Comparison of ENCODE assay signal across 9 mouse cellular contexts in genomic region chr10:13375820-13376219, GRCm38 (mm10).
DNase-seq lines count a peak whose midpoint lies in the region; ATAC-seq and TF ChIP-seq lines count a peak whose summit lies in the region.
"Had no signal": no experiment of that assay in that cellular context is flagged by ENCODE, and none has a peak within 500 bp of the region (broad histone marks: within the 10 kb centered on the region; RNA-seq: fewer than 3 reads in every experiment).

No protein-coding gene starts in this region.

- 40% methylated on average over 3 of the region's 3 CpGs for WGBS in heart, embryonic 13.5 days
- 19% methylated on average over 3 of the region's 3 CpGs for WGBS in embryonic facial prominence, embryonic 13.5 days
- 7% methylated on average over 3 of the region's 3 CpGs for WGBS in kidney, postnatal 0 days
- WGBS in midbrain, embryonic 10.5 days: 77% methylated on average over 3 of the region's 3 CpGs
- WGBS in forebrain, embryonic 15.5 days: 37% methylated on average over 3 of the region's 3 CpGs

- TF ChIP-seq CTCF in kidney, postnatal 0 days (IDR thresholded peaks at IDR 0.05; ENCODE audit: low read depth): peak; percentile 27; the same call in 1 of the 2 replicates

- H3K4me1 ChIP-seq in heart, embryonic 13.5 days: peaks cover 40% of the 10 kb centered on the region
- peaks cover 26% of the 10 kb centered on the region for H3K4me1 ChIP-seq in embryonic facial prominence, embryonic 13.5 days
- peaks cover 15% of the 10 kb centered on the region for H3K4me1 ChIP-seq in kidney, postnatal 0 days (replicated peaks; ENCODE audit: insufficient read depth, low read length)
- 0 out of 2 replicates have a peak, but pooled peaks cover 3% of the 10 kb centered on the region for H3K4me1 ChIP-seq in midbrain, embryonic 10.5 days
- H3K4me1 ChIP-seq in forebrain, embryonic 15.5 days: no peaks in the 10 kb centered on the region; the same call in 1 of the 2 replicates

- no peaks in the 10 kb centered on the region for H3K36me3 ChIP-seq in heart, embryonic 13.5 days
- no peaks in the 10 kb centered on the region for H3K36me3 ChIP-seq in embryonic facial prominence, embryonic 13.5 days
- H3K36me3 ChIP-seq in kidney, postnatal 0 days (ENCODE audit: insufficient read depth, low read length): no peaks in the 10 kb centered on the region
- no peaks in the 10 kb centered on the region for H3K36me3 ChIP-seq in midbrain, embryonic 10.5 days
- H3K36me3 ChIP-seq in forebrain, embryonic 15.5 days: no peaks in the 10 kb centered on the region
- H3K36me3 ChIP-seq: G1E had no signal

- H3K4me3 ChIP-seq in heart, embryonic 13.5 days: no peak overlapping the region
- no peak overlapping the region for H3K4me3 ChIP-seq in embryonic facial prominence, embryonic 13.5 days
- no peak overlapping the region for H3K4me3 ChIP-seq in kidney, postnatal 0 days (replicated peaks; ENCODE audit: low read depth, low read length)
- H3K4me3 ChIP-seq in midbrain, embryonic 10.5 days: no peak overlapping the region
- no peak overlapping the region for H3K4me3 ChIP-seq in forebrain, embryonic 15.5 days

- no peak for DNase-seq in heart, adult 9 months (ENCODE audit: low spot score in 2 of 2)
- peak; percentile 81 for DNase-seq in kidney, postnatal 0 days (ENCODE audit: low spot score)
- no peak for DNase-seq in midbrain, embryonic 10.5 days (ENCODE audit: low spot score)
- DNase-seq in right cerebral cortex, adult 18-20 months: no peak

- no peaks in the 10 kb centered on the region for H3K27me3 ChIP-seq in heart, embryonic 13.5 days (replicated peaks)
- H3K27me3 ChIP-seq in embryonic facial prominence, embryonic 13.5 days: no peaks in the 10 kb centered on the region
- H3K27me3 ChIP-seq in kidney, postnatal 0 days (ENCODE audit: insufficient read depth, low read length): no peaks in the 10 kb centered on the region
- H3K27me3 ChIP-seq in midbrain, embryonic 10.5 days (ENCODE audit: low read depth, poor library complexity, severe bottlenecking): no peaks in the 10 kb centered on the region
- no peaks in the 10 kb centered on the region for H3K27me3 ChIP-seq in forebrain, embryonic 15.5 days

- ATAC-seq in heart, embryonic 13.5 days (ENCODE audit: extremely low read depth, insufficient number of reproducible peaks, low FRiP score, low TSS enrichment): no peak
- no peak for ATAC-seq in embryonic facial prominence, embryonic 13.5 days (ENCODE audit: insufficient number of reproducible peaks, insufficient read depth, low FRiP score, low TSS enrichment, low read depth)
- 0 out of 2 replicates have a peak, but pooled peaks have one; percentile 41 for ATAC-seq in kidney, postnatal 0 days (replicated peaks; ENCODE audit: low FRiP score, low read depth)
- peak; percentile 46; the same call in 1 of the 2 replicates for ATAC-seq in megakaryocyte progenitor cell, adult 5-6 weeks (replicated peaks; ENCODE audit: poor library complexity)
- no peak for ATAC-seq in forebrain, embryonic 15.5 days (replicated peaks)

- no peaks in the 10 kb centered on the region for H3K9me3 ChIP-seq in heart, embryonic 13.5 days
- no peaks in the 10 kb centered on the region for H3K9me3 ChIP-seq in embryonic facial prominence, embryonic 13.5 days
- H3K9me3 ChIP-seq in kidney, postnatal 0 days (replicated peaks; ENCODE audit: low read length): no peaks in the 10 kb centered on the region
- no peaks in the 10 kb centered on the region for H3K9me3 ChIP-seq in midbrain, embryonic 10.5 days (replicated peaks)
- H3K9me3 ChIP-seq in forebrain, embryonic 15.5 days: no peaks in the 10 kb centered on the region
- H3K9me3 ChIP-seq: G1E had no signal

- H3K9ac ChIP-seq in heart, embryonic 13.5 days: no peak overlapping the region
- no peak overlapping the region for H3K9ac ChIP-seq in embryonic facial prominence, embryonic 13.5 days
- no peak overlapping the region for H3K9ac ChIP-seq in kidney, postnatal 0 days (ENCODE audit: low read depth, low read length)
- H3K9ac ChIP-seq in forebrain, embryonic 15.5 days (replicated peaks): no peak overlapping the region

- no peak overlapping the region for H3K4me2 ChIP-seq in heart, embryonic 13.5 days
- no peak overlapping the region for H3K4me2 ChIP-seq in embryonic facial prominence, embryonic 13.5 days
- no peak overlapping the region for H3K4me2 ChIP-seq in kidney, postnatal 0 days (ENCODE audit: low read length)
- H3K4me2 ChIP-seq in forebrain, embryonic 15.5 days (replicated peaks): no peak overlapping the region

- peak overlapping the region; percentile 55 for H3K27ac ChIP-seq in heart, embryonic 13.5 days (replicated peaks)
- peak overlapping the region; percentile 39; the same call in 1 of the 2 replicates for H3K27ac ChIP-seq in embryonic facial prominence, embryonic 13.5 days
- peak overlapping the region; percentile 58 for H3K27ac ChIP-seq in kidney, postnatal 0 days
- H3K27ac ChIP-seq in midbrain, embryonic 10.5 days (replicated peaks): no peak overlapping the region
- H3K27ac ChIP-seq in forebrain, embryonic 15.5 days (replicated peaks): no peak overlapping the region

Comparison
In these comparisons a context has a peak if more than half of its experiments do, and no peak if none do; other contexts are left out.
1. ATAC-seq: peak in kidney, postnatal 0 days (single experiment) and megakaryocyte progenitor cell, adult 5-6 weeks (single experiment); none in heart, embryonic 13.5 days (single experiment), embryonic facial prominence, embryonic 13.5 days (single experiment) and forebrain, embryonic 15.5 days (single experiment).
2. H3K27ac ChIP-seq: peak in heart, embryonic 13.5 days (single experiment), embryonic facial prominence, embryonic 13.5 days (single experiment) and kidney, postnatal 0 days (single experiment); none in midbrain, embryonic 10.5 days (single experiment) and forebrain, embryonic 15.5 days (single experiment).